Mouse (Mus musculus): ENCODE data around the gene Vat1l. TPM values are rescaled to one million over a fixed set of nuclear protein-coding genes. Genes with fewer than 3 reads are reported as not detected.

Gene Vat1l
- polyA plus RNA-seq (2012; rRNA removed), result 0.05 and 0.06 TPM in 2 replicates

GRCm38 (mm10) chr8:114205221-114205901 lies at the start of gene Vat1l:
Gene Vat1l (plus strand): TSS chr8:114205612.

GRCm38 (mm10) chr8:114417786-114418185 lies 212.4 kb downstream of the Vat1l start, which contains the start of gene Clec3a:
Gene Clec3a (plus strand): TSS chr8:114418086.

Other genes starting within 250 kb of the Vat1l start
- 18.1 and 20.6 TPM in 2 replicates for gene Nudt7, start 72.1 kb upstream of the Vat1l start, polyA plus RNA-seq (2012; rRNA removed)
- gene Clec3a, start 212.5 kb downstream of the Vat1l start, polyA plus RNA-seq (2012; rRNA removed), result not detected in 2 replicates
- gene Wwox, start 234.0 kb downstream of the Vat1l start, polyA plus RNA-seq (2012; rRNA removed), result 2.9 TPM in 2 replicates

Measured in liver, embryonic 18 days (tissue).